Mouse (Mus musculus): ENCODE data around the gene Ube2c. TPM values are rescaled to one million over a fixed set of nuclear protein-coding genes. Genes with fewer than 3 reads are reported as not detected.

Ube2c gene
- 97.2 and 108 TPM in 2 replicates for polyA plus RNA-seq (2015; fragmentation: Nextera tagmentation; extraction: Ambion mirVana)

DNA sequence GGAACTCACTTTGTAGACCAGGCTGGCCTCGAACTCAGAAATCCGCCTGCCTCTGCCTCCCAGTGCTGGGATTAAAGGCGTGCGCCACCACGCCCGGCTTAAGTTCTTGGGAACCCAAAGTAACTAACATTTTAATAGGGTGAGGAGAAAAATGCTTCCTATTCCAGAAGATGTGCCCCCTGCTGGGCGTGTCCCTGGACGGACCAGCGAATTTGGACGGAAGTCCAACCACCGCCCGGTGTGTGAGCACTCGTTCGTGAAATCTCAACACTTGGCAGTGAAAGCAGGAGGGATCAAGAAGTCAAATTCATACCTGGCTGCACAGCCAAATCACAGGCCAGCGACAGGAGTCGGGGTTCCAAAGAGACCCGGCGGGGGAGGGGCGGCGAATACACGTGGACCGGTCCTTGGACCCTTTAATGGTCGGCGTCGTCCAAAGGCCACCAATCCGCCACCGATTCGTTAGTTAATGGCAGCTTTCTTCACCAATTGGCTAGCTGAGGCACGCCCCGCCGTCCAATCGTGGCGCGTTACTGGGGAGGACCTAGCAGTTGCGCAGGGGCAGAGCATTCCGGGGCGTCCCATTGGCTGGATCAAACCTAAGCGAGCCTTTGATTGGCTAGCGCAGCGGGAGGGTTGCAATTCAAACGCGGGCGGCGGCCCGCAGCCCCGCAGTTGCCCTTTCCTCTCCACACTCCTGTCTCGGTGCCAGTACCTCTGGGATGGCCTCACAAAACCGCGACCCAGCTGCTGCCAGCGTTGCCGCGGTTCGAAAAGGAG lies at the start of gene Ube2c:
Gene Ube2c (plus strand): TSS at position 641 of the 780 bp plus-strand sequence.
- peak; percentile 100 for ATAC-seq (ENCODE audit: low FRiP score)
- no peak within 1 kb of the TSS for H3K27ac ChIP-seq
- 3% methylated on average over 53 of the region's 53 CpGs for WGBS
- peak within 1 kb of the TSS; percentile 98 for H3K4me2 ChIP-seq
- no peaks in the 10 kb centered on the region for H3K9me3 ChIP-seq
- peaks cover 39% of the 10 kb centered on the region for H3K36me3 ChIP-seq
- no peaks in the 10 kb centered on the region for H3K27me3 ChIP-seq
- H3K4me3 ChIP-seq, result peak within 1 kb of the TSS; percentile 72
- peak within 1 kb of the TSS; percentile 72 for H3K9ac ChIP-seq
- peaks cover 26% of the 10 kb centered on the region for H3K4me1 ChIP-seq (replicated peaks)

- no peak overlapping the region for H3K9ac ChIP-seq
- H3K9me3 ChIP-seq, result no peaks in the 10 kb centered on the region
- no peaks in the 10 kb centered on the region for H3K36me3 ChIP-seq
- no peaks in the 10 kb centered on the region for H3K27me3 ChIP-seq
- H3K4me2 ChIP-seq, result no peak overlapping the region
- no peak overlapping the region for H3K27ac ChIP-seq
- H3K4me3 ChIP-seq, result no peak overlapping the region
- 69% methylated on average over 4 of the region's 4 CpGs for WGBS
- ATAC-seq (ENCODE audit: low FRiP score), result no peak
- H3K4me1 ChIP-seq (replicated peaks), result no peaks in the 10 kb centered on the region
These were observed 46.4 kb upstream of the Ube2c start for GRCm38 (mm10) chr2:164723276-164723675.

DNA sequence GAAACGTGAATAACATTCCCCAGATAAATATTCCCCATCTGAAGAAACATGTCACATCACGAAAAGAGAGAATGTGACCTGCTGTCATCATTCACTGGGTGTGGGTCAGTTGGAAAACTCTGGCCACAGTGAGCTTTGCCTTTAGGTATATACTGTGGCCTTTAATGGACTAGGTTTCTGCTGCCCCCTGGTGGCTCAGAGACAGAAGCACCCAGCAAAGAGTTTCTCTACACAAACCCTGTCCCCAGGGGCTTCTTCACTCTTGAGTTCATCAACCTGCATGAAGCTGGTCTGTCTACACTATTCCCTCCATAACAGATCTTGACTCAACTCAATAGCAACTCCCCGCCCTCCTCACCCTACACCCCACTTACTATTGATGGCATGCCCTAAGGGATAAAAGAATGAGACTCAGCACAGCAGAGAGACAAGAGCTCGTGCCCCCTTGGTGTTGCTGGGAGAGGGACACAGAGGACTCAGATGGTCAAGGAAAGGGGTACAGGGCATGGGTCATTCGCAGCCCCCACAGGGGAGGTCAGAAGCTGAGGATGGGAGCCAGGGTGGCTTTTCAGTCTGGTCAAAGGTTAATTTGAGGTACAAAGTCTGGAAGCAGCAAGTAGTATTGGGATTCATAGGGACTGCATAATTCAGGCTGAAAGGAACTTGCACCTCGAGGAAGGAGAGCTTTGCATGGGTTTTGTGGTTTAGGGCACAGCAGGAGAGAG lies 43.6 kb upstream of the Ube2c start:
- 31% methylated on average over 6 of the region's 6 CpGs for WGBS
- no peaks in the 10 kb centered on the region for H3K4me1 ChIP-seq (replicated peaks)
- H3K4me2 ChIP-seq, result no peak overlapping the region
- no peak overlapping the region for H3K27ac ChIP-seq
- no peaks in the 10 kb centered on the region for H3K36me3 ChIP-seq
- H3K9me3 ChIP-seq, result no peaks in the 10 kb centered on the region
- ATAC-seq (ENCODE audit: low FRiP score), result no peak
- H3K4me3 ChIP-seq, result no peak overlapping the region
- H3K27me3 ChIP-seq, result no peaks in the 10 kb centered on the region
- H3K9ac ChIP-seq, result no peak overlapping the region

DNA sequence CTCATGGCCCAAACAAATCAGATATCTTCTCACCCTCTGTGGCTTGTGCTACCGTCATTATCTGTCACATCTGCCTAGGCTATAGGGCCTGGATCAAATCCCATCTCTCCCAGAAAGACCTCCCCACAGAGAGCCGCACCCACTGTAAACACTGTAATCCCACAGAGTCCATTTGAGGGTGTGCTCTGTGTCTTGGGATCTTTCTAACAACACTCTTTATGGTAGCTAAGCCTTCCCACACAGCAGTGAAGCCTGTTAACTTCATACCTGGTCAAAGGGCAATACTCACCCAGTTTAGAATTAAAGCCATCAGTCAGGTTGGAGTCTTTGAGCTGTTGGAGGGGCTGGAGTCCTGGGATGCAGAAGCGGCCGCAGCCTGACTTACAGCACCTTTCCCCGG lies 38.0 kb upstream of the Ube2c start:
- 87% methylated on average over 5 of the region's 5 CpGs for whole genome bisulfite sequencing

GRCm38 (mm10) chr2:164733259-164733658 lies 36.4 kb upstream of the Ube2c start:
- Histone ChIP-seq H3K9me3 (no peaks in the 10 kb centered on the region), H3K36me3 (no peaks in the 10 kb centered on the region), H3K9ac (no peak overlapping the region), H3K27ac (no peak overlapping the region), H3K4me1 (replicated peaks) (no peaks in the 10 kb centered on the region), H3K27me3 (0 out of 2 replicates have a peak, but pooled peaks cover 3% of the 10 kb centered on the region), H3K4me3 (no peak overlapping the region), H3K4me2 (no peak overlapping the region)
- 89% methylated on average over 2 of the region's 2 CpGs for WGBS
- no peak for ATAC-seq (ENCODE audit: low FRiP score)

More for the DNA sequence above, 38.0 kb upstream of the Ube2c start:
- H3K4me1 ChIP-seq (replicated peaks), result no peaks in the 10 kb centered on the region
- H3K4me3 ChIP-seq, result no peak overlapping the region
- H3K9me3 ChIP-seq, result no peaks in the 10 kb centered on the region
- no peak overlapping the region for H3K4me2 ChIP-seq
- no peaks in the 10 kb centered on the region for H3K36me3 ChIP-seq
- H3K9ac ChIP-seq, result no peak overlapping the region
- no peaks in the 10 kb centered on the region for H3K27me3 ChIP-seq
- no peak overlapping the region for H3K27ac ChIP-seq
- no peak for ATAC-seq (ENCODE audit: low FRiP score)

GRCm38 (mm10) chr2:164734839-164735238 lies 34.9 kb upstream of the Ube2c start:
- Histone ChIP-seq H3K9ac (no peak overlapping the region), H3K4me3 (no peak overlapping the region), H3K36me3 (no peaks in the 10 kb centered on the region), H3K27ac (no peak overlapping the region), H3K4me1 (replicated peaks) (no peaks in the 10 kb centered on the region), H3K4me2 (no peak overlapping the region), H3K9me3 (no peaks in the 10 kb centered on the region), H3K27me3 (0 out of 2 replicates have a peak, but pooled peaks cover 5% of the 10 kb centered on the region)
- WGBS, result 85% methylated on average over 5 of the region's 5 CpGs
- ATAC-seq (ENCODE audit: low FRiP score), result no peak

DNA sequence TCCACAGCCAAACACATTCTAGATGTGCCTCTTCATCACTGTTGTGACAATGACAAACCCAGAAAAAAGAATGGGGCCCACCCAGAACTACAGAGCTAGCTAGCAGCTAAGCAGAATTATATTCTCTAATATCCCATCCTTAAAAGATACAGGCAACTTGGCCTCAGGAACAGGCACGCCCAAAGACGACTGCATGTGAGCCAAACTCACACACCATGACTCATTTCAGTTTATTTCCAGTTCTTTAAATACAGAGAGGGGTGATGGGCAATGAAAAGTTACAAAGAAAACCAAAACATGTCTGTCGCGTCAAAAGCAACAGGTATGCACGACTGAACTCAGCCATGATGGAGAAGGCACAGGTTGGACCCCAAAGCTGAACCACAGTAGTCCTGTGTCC lies 34.3 kb upstream of the Ube2c start:
- H3K27me3 ChIP-seq, result 0 out of 2 replicates have a peak, but pooled peaks cover 5% of the 10 kb centered on the region
- WGBS, result 96% methylated on average over 5 of the region's 5 CpGs
- H3K4me1 ChIP-seq (replicated peaks), result no peaks in the 10 kb centered on the region
- no peak overlapping the region for H3K4me2 ChIP-seq
- H3K27ac ChIP-seq, result no peak overlapping the region
- ATAC-seq (ENCODE audit: low FRiP score), result no peak
- H3K36me3 ChIP-seq, result no peaks in the 10 kb centered on the region
- H3K9me3 ChIP-seq, result no peaks in the 10 kb centered on the region
- H3K9ac ChIP-seq, result no peak overlapping the region
- H3K4me3 ChIP-seq, result no peak overlapping the region

GRCm38 (mm10) chr2:164737377-164738090 lies 32.2 kb upstream of the Ube2c start:
- 0 out of 2 replicates have a peak, but pooled peaks cover 5% of the 10 kb centered on the region for H3K27me3 ChIP-seq
- H3K4me2 ChIP-seq, result no peak overlapping the region
- no peak for ATAC-seq (ENCODE audit: low FRiP score)
- H3K9ac ChIP-seq, result no peak overlapping the region
- H3K9me3 ChIP-seq, result no peaks in the 10 kb centered on the region
- no peak overlapping the region for H3K4me3 ChIP-seq
- no peaks in the 10 kb centered on the region for H3K36me3 ChIP-seq
- H3K4me1 ChIP-seq (replicated peaks), result no peaks in the 10 kb centered on the region
- whole genome bisulfite sequencing, result 80% methylated on average over 3 of the region's 3 CpGs
- no peak overlapping the region for H3K27ac ChIP-seq

- Histone ChIP-seq H3K4me2 (no peak overlapping the region), H3K9ac (no peak overlapping the region)
- no peak for ATAC-seq (ENCODE audit: low FRiP score)
These were observed 29.8 kb upstream of the Ube2c start for GRCm38 (mm10) chr2:164739876-164740275.

DNA sequence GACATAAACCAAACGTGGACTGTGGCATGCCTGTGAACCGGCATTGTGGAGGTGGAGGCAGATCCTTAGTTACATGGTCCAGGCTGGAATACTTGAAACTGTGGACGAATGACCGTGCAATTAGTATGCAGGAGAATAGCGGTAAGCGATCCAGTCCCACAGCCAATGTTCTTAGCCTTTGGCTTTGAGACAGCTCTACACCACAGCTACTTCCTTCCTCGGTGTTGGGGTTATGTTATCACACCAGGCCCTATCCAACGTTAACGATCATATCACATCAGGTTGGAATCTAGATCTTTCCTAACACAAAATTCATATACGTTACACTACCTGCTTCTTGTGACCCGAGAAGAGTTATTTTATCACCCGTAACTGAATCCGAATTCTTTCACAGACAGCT lies 24.7 kb upstream of the Ube2c start:
- no peak for ATAC-seq (ENCODE audit: low FRiP score)
- WGBS, result 70% methylated on average over 13 of the region's 13 CpGs
- Histone ChIP-seq H3K36me3 (peaks cover 24% of the 10 kb centered on the region), H3K9me3 (no peaks in the 10 kb centered on the region), H3K9ac (peak overlapping the region; percentile 95), H3K27me3 (0 out of 2 replicates have a peak, but pooled peaks cover 4% of the 10 kb centered on the region), H3K4me3 (peak overlapping the region; percentile 93), H3K4me1 (replicated peaks) (peaks cover 36% of the 10 kb centered on the region), H3K4me2 (peak overlapping the region; percentile 96), H3K27ac (no peak overlapping the region)

More at GRCm38 (mm10) chr2:164739876-164740275, 29.8 kb upstream of the Ube2c start:
- Histone ChIP-seq H3K4me1 (replicated peaks) (peaks cover under 1% of the 10 kb centered on the region), H3K9me3 (no peaks in the 10 kb centered on the region), H3K36me3 (no peaks in the 10 kb centered on the region), H3K27me3 (0 out of 2 replicates have a peak, but pooled peaks cover 9% of the 10 kb centered on the region), H3K27ac (no peak overlapping the region), H3K4me3 (no peak overlapping the region)
- WGBS, result 82% methylated on average over 7 of the region's 7 CpGs

DNA sequence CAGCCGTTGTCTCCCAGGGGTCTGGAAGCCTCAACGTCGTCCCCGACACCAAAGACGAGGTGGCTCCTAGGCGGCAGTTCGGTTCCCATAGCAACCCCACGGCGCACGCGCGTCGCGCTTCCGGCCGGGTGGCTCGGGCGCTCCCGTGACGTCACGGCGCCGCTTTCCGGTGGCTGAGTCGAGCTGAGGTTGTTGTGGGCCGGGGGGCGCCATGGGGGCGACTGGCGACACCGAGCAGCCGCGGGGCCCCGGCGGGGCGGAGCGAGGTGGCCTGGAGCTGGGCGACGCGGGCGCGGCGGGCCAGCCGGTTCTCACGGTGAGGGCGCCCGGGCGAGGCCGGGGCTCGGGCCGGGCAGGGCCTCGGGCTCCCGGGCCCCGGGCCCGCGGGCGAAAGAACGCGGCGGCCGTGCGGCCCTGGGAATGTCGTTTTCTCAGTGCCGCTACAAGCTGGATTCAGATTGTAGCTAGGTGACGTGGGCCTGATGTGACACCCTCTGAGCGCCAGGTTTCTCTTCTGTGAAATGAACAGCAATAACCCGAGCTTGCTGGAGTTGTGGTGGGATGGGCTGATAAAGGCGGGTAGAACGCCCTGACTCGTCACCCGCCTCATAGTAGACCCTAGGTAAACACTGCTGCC lies 23.7 kb upstream of the Ube2c start, which contains the start of the genes Wfdc3 and Dnttip1:
Gene Wfdc3 (minus strand): TSS at position 89 of the 637 bp plus-strand sequence.
Gene Dnttip1 (plus strand): TSS at position 141 of the 637 bp plus-strand sequence.
- ATAC-seq (ENCODE audit: low FRiP score), result peak; percentile 94
- Histone ChIP-seq H3K4me3 (peak within 1 kb of the TSS; percentile 93), H3K9me3 (no peaks in the 10 kb centered on the region), H3K27ac (peak within 1 kb of the TSS; percentile 78), H3K9ac (peak within 1 kb of the TSS; percentile 95), H3K4me2 (peak within 1 kb of the TSS; percentile 96), H3K27me3 (0 out of 2 replicates have a peak, but pooled peaks cover 4% of the 10 kb centered on the region), H3K36me3 (peaks cover 33% of the 10 kb centered on the region), H3K4me1 (replicated peaks) (peaks cover 36% of the 10 kb centered on the region)
- WGBS, result under 1% methylated on average over 57 of the region's 70 CpGs

Measured in hindbrain, embryonic 13.5 days (tissue).